Mouse (Mus musculus) inflammation-experienced regulatory T-cells, adult 6 months (primary cell): Measurements from ENCODE around the gene Acod1. TPM values are rescaled to one million over a fixed set of nuclear protein-coding genes. Genes with fewer than 3 reads are reported as not detected.

Experiments
- ATAC-seq: one replicate; pipeline ENCODE4 v1.8.0; 2017
- polyA plus RNA-seq, 3 experiments: library from polyadenylated mRNA; unstranded; fragments of 100-300 nt; shearing (Covaris generic); gene quantifications; one replicate each; pipeline ENCODE4 v1.2.1; 2017

Acod1 gene
- polyA plus RNA-seq = under 1 TPM in 1 of 3 experiments, not detected in 2; 0.49 TPM

DNA sequence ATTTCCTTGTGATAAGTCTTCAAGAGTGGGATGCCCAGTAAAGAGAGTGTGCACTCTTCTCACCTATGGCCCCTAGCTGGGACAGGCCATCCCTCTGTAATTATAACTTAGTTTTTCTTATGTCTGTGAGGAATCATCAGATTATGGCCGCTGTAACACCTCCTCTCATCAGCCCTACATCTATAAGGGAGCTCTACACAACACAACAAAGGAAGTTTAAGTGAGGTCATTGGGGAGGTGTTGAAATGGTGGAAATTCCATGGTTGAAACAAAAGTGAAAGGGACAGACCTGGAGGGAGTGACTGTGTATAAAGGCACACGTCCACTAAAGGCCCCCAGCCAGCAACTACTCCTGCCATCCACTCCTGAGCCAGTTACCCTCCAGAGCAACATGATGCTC is at the start of gene Acod1:
Gene Acod1 (plus strand): TSS at position 301 of the 400 bp plus-strand sequence.
- no peak for ATAC-seq

DNA sequence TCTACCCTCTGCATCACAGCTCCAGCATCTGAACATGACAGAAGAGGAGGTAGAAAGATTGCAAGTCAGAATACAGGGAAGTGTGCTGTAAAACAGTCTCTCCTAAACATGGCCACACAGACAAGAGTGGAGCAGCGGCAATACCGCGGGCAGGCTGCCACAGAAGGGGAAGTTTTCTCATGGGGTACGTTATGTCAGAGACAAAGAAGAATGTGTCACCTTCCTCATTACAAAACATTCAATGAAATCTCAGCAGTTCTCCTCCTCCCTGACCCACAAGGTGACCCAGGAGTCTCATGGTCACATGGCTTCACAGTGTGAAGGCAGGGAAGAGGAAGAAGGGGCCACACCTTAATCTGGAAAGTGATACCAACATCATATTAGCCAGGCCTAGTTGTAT is 39.0 kb upstream of the Acod1 start:
- no peak for ATAC-seq

DNA sequence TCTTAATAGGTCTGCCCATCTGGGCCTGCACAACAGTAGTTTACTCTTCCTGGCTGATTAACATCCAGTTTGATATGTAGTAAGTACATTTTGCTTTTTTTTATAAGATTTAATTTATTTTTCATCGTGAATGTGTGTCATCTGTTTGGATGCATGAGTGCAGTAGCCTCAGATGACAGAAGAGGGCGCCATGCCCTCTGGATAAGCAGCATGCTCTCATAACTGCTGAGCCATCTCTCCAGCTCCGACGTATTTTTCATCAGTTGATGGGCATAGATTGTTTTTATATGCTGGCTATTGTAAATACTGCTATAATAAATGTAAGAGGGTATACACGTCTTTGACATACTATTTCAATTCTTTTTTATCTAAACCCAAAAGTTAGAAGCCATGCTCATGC is 35.0 kb upstream of the Acod1 start:
- ATAC-seq = peak; percentile 60

DNA sequence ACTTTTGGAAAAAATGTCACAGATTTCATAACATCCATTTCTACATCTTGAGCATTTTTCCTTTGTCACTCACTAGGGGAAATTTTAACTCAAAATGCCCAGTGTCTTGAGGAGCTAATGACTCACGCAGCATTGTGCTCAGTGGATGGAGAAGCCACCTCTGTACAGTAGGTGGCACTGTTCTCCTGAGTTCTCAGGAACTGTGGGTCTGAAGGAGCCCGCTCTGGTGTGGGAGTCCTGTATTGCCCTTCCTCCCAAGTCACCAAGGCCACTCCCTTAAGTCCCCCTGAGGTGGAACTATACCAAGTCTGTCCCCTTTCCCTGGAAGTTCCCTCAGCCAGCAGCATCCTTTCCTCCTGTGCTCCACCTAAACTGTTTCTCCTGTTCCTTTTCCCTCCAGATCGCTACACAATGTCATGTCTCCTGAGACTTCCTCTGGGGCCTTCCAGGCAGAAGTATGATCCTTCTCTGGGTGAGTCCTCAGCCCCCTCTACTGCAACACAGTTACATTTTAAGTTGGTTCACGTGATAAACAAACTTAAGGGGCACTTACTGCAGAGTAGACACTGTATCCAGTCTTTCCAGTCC is 34.1 kb upstream of the Acod1 start:
- ATAC-seq = peak; percentile 81

DNA sequence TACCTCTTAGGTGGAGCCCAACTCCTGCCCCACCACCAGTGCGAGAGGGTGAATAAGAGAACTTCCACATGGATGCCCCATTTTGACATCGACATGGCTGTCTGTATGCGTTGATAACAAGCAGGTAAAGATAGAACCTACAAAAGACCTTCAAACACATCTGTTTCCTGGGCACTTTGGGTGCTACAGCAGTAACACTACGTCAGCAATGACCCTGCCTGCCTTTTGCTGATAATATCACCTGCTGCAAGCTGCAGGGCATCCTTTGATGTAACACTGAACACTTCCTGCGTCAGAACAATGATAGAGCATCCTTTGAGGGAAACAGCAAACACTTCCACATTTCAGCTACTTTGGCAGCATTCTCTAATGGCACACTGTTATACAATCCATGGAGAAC is 29.8 kb upstream of the Acod1 start:
- peak; percentile 82 for ATAC-seq

DNA sequence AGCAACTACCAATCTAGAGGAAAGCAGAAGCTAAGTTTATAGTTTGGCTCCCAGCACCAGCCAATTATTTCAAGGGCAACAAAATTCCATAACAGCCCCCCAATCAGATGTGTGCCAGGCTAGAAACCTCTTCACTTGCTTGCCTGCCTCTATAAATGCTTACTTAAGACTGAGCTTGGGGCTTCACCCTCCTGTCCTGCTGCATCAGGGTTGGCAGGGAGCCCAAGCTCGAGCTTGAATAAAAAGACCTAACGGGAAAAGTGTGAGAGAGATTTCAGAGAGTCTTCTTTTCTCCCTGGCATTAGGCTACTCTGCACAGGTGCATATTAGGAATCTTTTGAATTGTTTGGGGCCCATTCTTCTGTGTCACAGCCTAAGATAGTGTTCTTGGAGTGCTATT is 26.7 kb upstream of the Acod1 start:
- no peak for ATAC-seq

DNA sequence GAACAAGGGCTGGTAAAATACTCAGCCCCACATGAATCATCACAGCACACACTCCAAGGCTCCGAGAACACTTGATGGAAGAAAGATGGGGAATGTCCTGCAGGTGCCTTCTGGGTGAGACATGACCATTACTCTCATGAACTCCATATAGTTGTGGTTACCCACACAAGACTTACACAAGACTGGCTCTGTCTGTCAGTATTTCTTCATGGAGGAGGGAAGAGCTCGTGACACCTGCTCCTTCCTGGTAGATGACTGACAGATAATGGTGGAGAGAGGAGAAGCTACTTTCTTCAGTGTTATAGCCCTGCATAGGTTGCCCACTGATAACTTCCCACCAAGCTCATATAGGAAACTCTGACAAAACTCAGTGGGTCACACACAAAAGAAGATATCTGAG is 17.6 kb upstream of the Acod1 start:
- no peak for ATAC-seq

DNA sequence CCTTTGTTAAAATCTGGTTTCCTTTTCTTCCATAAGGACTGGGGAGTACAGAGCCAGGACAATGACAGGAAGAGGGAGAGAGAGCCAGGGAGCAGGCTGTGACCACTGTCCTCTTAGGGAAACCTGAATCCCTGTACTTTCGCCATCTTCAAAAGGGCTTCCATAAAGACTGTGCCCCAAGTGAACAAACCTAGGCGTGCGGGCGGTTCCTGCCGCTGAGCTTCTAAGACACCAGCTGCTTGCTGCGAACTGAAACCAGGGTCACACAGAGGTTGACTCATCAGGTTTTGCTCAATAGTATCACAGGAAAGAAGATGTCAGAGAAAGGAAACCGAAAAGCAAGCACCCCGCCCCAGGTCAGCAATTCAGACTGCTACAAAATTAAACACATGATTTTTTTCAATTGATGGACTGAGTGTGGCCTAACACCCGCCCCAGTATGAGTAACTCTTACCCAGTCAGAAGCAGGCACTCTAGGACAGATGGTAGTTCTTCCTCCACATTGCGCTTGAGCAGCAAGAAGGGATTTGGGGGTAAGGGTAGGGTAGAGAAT is 13.4 kb upstream of the Acod1 start:
- peak; percentile 95 for ATAC-seq

DNA sequence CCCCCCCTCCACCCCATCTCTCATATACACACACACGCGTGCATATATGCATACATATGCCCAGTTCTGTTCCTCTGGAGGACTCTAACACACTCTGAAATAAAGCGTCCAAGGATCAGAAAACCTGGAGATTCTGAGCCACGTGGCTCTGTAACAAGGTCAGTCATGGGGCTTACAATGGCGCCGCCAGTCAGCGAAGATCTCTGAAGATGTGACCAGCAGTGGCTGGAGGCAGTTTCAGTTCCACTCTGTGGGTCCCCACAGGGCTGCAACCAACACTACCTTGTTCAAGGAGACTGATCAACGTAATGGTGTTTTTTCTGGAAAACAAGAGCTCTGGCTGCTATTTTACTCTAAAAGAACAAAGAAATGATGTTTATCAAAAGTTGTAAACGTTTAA is 12.7 kb upstream of the Acod1 start:
- ATAC-seq = no peak

DNA sequence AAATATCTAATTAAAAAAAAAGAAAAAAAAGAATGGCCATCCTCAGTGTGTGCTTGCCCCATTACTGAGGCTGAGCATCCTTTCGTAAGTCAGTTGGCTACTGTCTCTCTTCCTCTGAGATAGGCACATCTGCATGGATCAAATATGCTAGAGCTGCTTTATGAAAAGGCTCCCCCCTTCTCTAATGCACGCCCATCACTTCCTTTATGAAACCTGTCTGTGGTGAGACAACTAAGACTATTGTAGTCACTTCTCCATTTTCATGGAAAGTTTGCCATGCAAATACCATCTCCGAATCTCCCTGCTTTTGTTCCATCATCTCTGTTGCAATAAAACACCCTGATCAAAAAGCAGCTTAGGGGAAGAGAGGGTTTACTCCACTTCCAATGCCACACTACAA is 9.8 kb upstream of the Acod1 start:
- ATAC-seq = no peak

DNA sequence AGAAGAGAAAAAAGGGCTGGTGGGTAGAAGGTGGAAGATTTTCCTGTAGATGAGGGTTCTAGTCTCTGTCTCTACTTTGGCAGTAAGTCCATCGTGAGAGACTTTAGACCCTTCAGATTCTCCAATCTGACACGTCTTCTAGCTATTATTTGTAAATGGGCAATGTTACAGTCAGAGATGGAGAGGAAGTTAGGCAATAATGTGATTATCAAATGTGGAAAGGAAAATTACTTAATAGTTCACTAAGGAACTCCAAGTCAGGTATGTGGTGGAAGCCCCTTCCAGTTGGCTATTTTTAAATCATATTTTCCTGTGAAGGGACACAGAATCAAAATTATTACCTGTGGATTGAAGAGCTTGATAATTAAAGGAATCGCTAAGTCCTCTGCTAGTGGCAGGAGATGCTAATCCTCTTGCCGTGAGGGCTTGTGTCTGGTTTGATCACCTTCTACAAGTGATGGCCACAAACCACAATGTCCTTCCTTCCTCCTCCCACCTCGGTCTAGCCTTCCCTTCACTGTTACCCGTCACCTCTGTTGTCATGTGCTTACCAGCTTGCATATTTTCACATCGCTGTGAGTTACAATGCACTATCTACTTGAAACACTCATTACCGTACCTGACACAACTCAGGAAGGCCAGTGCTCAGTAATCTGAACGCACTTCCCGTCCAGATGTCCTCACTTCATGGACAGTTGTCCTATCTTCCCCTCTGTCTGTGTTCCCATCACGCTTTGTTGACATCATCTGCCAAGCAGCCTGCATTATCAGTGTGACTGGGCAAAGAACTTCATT is 1.7 kb downstream of the Acod1 start:
- peak; percentile 68 for ATAC-seq

DNA sequence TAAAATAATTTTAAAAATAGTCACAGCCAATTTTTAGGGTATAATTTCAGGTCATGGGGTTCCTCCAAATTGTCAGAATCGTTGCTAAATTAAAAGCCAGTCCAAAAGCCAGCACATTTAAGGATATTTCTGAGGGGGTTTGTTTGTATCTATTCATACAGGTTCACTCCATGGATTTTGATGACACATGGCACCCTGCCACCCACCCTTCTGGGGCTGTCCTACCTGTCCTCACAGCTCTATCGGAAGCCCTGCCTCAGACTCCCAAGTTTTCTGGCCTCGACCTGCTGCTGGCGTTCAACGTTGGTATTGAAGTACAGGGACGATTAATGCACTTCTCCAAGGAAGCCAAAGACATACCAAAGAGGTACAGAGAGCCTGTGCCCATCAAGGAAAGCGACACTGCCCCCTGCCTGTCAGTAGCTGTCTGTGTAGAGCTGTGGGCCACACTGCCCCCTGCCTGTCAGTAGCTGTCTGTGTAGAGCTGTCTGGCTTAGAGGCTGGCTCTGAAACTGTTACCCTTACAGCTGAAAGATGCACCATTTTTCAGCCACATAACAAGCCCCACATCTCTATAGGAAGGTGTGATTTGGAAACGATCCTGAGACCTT is 4.5 kb downstream of the Acod1 start:
- ATAC-seq = peak; percentile 97

DNA sequence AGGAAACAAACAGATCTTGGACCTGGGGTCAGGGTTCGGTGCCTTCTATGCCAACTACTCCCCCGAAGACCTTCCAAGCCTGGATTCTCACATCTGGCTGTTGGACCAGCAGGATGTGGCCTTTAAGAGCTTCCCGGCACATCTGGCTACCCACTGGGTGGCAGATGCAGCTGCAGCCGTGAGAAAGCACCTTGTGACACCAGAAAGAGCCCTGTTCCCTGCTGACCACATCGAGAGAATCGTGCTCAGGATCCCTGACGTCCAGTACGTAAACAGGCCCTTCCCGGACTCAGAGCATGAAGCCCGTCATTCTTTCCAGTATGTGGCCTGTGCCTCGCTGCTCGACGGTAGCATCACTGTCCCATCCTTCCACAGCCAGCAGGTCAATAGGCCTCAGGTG is 8.0 kb downstream of the Acod1 start:
- ATAC-seq = no peak

DNA sequence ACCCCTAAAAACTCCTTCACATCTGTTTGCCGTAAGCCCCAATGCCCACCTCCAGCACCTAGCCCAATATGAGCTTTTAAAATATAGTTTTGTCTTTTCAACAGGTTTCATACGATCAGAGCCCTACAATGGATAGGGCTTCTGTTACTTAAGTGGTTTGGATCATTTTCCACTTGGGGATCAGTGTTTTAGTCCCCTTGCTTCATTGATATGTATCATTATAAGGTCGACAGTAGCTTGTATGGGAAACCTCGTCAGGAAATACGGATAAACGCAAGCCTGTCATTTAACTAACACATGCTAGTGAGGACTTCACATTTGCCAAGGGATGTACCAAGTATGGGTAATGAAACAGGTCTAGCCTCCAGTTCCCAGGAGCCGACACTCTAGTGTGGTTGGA is 9.8 kb downstream of the Acod1 start:
- ATAC-seq = no peak

DNA sequence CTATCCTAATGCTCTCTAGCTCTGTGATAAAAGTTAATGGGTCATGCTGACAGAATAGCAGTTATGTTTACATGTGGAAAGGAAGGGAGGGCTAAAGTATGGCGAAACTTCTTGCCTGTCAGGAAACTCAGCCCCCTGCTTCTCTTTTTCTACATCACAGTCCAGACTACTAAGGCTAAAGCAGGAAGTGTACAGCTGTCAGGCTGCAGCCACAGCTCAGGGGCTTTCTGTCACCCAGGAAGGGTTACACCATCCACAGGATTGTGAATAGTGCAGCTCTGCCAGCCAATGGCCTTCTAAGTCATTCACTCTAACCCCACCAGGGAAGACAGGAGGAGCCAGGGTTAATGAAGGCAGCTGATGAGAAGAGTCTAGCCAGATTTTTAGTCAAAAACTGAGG is 12.2 kb downstream of the Acod1 start:
- ATAC-seq = no peak

DNA sequence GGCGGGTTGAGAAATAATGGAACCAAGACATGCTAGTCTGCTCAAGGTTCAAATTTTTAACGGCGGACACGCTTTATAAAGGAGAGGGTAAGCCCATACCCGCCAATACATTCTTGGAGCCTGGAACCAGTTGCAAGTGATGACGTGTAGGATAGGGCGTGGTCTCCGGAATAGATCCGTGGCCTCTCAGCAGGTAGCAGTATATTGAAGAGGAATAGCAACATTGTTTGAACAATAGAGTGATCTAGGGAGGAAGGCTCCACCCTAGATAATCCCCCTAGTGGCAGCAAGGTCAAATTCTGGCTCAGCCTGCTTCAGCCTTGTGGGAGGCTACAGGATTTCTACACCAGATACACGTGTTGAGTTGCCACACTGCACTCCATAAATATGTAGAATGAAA is 12.7 kb downstream of the Acod1 start:
- no peak for ATAC-seq

DNA sequence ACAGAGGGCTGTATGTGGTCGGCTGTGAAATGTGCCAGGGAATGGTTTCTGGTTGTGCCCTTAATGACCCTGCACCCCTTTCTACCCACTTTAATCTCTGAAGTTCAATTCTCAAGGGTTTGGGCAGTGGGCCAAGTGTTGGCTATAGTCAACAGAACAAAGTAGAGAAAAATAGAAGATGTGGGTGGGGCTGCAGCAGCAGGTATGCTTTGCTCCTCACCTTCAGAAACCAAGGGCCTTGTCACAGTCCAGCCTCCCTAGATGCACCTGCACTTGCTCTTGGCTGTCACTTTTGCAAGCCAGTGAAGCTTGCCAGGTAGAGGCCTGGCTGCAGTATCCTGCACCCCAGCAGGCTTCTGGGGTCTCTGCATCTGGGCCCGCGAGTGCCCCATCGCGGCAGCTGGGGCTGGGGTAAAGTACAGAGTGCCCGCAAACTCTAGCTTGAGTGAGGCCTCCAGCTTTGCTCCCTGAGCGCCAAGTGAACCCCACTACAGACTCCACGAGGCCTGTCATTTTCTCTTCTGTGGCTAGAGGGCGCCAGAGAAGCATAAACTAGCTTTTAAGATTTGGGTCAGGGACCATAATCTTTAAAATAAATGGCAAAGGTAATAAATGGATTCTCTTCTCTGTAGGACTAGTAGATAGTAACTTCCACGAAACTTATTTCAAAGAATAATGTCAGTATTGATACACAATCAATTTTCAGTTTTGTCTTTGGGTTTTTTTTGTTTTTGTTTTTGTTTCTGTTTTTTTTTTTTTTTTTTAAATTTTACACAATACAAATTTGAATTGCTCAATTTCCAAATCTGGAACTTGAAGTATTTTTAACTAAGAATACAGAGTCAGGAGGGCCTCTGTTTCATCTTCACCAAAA is 18.8 kb downstream of the Acod1 start:
- peak; percentile 18 for ATAC-seq

DNA sequence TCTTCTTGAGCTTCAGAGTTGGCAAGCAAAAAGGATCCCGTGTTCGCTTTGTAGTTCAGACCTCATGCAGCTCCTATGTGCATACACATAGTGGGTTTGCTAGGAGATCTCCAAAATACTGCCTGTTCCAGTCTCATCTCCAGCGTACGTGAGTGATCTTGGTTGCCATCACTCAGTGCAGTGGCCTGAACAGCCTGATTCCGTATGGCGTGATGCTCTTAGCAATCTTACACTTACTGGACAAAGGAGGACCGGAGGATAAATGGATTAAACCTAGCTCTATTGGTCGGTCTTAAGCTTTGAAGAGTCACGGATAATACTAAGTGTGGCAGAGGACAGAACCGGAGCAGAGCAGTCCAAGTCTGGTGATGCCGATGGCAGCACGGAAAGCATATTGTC is 22.7 kb downstream of the Acod1 start:
- peak; percentile 7 for ATAC-seq

DNA sequence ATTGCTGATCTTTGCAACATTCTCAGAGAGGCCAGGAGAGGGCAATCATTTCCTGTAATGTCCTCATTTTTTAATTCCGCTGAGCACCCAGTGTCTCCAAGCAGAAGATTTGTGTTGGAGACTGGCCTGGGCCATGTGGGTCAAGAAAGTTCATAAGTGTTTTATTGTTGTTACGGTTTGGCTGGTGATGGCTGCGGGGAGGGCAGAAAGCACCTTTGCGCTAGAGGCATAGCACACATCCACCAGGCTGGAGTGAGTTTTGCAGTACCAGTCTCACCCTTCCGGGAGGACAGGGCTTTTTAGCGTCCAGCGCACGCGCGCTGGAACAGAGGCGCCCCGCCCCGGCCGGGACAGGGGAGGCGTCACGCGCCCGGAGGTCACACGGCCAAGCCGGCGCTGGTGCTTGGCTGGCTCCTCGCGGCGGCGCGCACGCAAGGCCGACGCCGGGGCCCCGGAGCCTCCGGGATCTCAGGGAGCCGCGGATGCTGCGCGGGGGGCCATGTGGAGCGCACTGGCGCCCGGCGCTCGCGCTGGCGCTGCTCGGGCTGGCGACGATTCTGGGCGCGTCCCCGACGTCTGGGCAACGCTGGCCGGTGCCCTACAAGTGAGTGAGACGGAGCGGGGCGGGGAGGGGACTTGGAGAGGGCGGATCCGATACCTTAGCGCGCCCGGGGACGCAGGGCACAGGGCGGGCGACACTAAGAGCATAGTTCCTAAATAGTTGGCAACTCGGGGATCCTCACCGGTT is 23.3 kb downstream of the Acod1 start, which contains the start of gene Cln5:
Gene Cln5 (plus strand): TSS at position 353 of the 748 bp plus-strand sequence.
- peak; percentile 81 for ATAC-seq

DNA sequence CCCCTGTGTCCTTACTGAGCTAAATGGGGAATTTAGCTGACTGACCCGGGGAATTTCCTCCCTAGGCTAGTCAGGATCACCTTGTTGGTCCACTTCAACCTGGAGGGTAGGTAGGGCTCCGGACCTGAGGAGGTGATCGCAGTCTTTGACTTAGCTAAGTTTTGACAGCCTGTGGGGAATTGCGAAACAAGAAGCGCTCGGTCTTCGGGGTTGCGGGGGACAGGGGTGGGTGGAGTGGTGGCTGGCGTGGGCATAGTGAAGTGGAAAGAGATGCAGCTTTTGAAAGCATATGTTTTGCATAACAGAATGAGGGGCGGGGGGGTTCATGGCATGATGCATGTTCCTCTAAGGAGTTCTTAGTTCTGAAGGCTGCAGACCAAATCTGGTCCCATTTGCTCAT is 24.0 kb downstream of the Acod1 start:
- ATAC-seq = no peak

DNA sequence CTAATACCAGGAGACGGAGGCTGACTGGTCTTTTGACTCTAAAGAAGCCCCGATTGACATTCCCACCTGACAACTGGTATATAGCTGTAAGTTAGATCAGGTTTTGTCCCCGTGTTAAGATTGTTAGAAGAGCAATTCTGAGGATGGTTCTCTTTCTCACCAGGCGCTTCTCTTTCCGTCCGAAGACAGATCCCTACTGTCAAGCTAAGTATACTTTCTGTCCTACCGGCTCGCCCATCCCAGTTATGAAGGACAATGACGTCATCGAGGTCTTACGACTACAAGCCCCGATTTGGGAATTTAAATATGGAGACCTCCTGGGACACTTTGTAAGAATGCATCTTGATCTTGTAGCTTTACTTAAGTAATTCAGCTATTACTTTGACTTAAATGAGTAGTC is 24.7 kb downstream of the Acod1 start:
- no peak for ATAC-seq

DNA sequence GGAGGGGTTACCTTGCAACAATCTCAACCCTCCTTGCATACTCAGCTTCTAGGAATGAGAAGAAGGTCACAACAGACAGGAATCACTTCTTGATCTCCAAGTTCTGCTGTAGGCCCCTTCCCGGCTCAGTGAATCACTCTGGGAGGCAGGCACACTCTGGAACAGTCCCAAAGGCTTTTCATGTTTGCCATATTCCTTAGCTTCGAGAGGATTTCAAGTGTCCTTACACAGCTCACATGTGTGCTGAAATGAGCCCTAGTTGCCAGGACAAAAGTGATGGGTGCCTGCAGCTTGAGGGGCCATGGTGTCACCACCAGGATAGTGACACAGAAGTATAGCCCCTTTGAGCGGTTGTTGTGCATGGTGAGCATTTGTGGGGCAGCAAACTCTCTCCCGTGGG is 26.0 kb downstream of the Acod1 start:
- no peak for ATAC-seq
